Mouse (Mus musculus) v-Abl transformed pro-B cells (cell line): ENCODE data around the gene Fbn1.

ENCODE experiments used
- in situ Hi-C, 2 experiments: fragments of 400-800 bp; cut with MboI; formaldehyde crosslinking; loops; one replicate each; pipeline ENCODE4 v1.15.1; 2025; ENCODE audit not compliant: unreplicated experiment in 2 of 2

The Fbn1 gene

GRCm38 (mm10) chr2:125404509-125405105 is 103.2 kb downstream of the Fbn1 start:
- in situ Hi-C loops = no loop called here

- in situ Hi-C loops = no loop called here
Measured at GRCm38 (mm10) chr2:125402276-125402675, 105.5 kb downstream of the Fbn1 start.

- in situ Hi-C loops = no loop called here
Measured at GRCm38 (mm10) chr2:125400121-125400520, 107.7 kb downstream of the Fbn1 start.

GRCm38 (mm10) chr2:125397796-125398195 is 110.0 kb downstream of the Fbn1 start:
- in situ Hi-C loops = no loop called here

- in situ Hi-C loops = no loop called here
Measured at GRCm38 (mm10) chr2:125394428-125395101, 113.2 kb downstream of the Fbn1 start.

- in situ Hi-C loops = no loop called here
Measured at GRCm38 (mm10) chr2:125391582-125391981, 116.2 kb downstream of the Fbn1 start.

- in situ Hi-C loops = no loop called here
Measured at GRCm38 (mm10) chr2:125389796-125390195, 118.0 kb downstream of the Fbn1 start.

GRCm38 (mm10) chr2:125386221-125386965 is 121.4 kb downstream of the Fbn1 start:
- in situ Hi-C loops = no loop called here

GRCm38 (mm10) chr2:125384941-125385340 is 122.9 kb downstream of the Fbn1 start:
- in situ Hi-C loops = no loop called here

GRCm38 (mm10) chr2:125384415-125384814 is 123.4 kb downstream of the Fbn1 start:
- in situ Hi-C loops = no loop called here

- in situ Hi-C loops = no loop called here
Measured at GRCm38 (mm10) chr2:125383273-125383641, 124.5 kb downstream of the Fbn1 start.

GRCm38 (mm10) chr2:125382613-125383272 is 125.0 kb downstream of the Fbn1 start:
- in situ Hi-C loops = no loop called here

GRCm38 (mm10) chr2:125380086-125380485 is 127.7 kb downstream of the Fbn1 start:
- in situ Hi-C loops = no loop called here

- in situ Hi-C loops = no loop called here
Measured at GRCm38 (mm10) chr2:125379206-125379605, 128.6 kb downstream of the Fbn1 start.

GRCm38 (mm10) chr2:125375926-125376325 is 131.9 kb downstream of the Fbn1 start:
- in situ Hi-C loops = no loop called here

GRCm38 (mm10) chr2:125375301-125375700 is 132.5 kb downstream of the Fbn1 start:
- in situ Hi-C loops = no loop called here

- in situ Hi-C loops = no loop called here
Measured at GRCm38 (mm10) chr2:125369666-125370065, 138.1 kb downstream of the Fbn1 start.

GRCm38 (mm10) chr2:125368616-125369015 is 139.2 kb downstream of the Fbn1 start:
- in situ Hi-C loops = no loop called here

GRCm38 (mm10) chr2:125361661-125362060 is 146.1 kb downstream of the Fbn1 start:
- in situ Hi-C loops = no loop called here

GRCm38 (mm10) chr2:125356486-125356885 is 151.3 kb downstream of the Fbn1 start:
- in situ Hi-C loops = no loop called here

GRCm38 (mm10) chr2:125356068-125356467 is 151.7 kb downstream of the Fbn1 start:
- in situ Hi-C loops = no loop called here
